Mouse (Mus musculus) liver, adult 2 months (tissue): Measurements from ENCODE around the gene Hddc3.

Experiments
- CTCF ChIP-seq: fragments of 200-500 bp; IDR thresholded peaks from 2 replicates; pipeline ENCODE4 v1.5.1; 2011; ENCODE audit warnings: low read depth, low read length, control low read depth
- POLR2A ChIP-seq: fragments of 200-500 bp; IDR thresholded peaks from 2 replicates; pipeline ENCODE4 v1.6.1; 2011; ENCODE audit warnings: low read length, control low read depth; ENCODE audit not compliant: insufficient read depth; ENCODE audit errors: extremely low read depth

DNA sequence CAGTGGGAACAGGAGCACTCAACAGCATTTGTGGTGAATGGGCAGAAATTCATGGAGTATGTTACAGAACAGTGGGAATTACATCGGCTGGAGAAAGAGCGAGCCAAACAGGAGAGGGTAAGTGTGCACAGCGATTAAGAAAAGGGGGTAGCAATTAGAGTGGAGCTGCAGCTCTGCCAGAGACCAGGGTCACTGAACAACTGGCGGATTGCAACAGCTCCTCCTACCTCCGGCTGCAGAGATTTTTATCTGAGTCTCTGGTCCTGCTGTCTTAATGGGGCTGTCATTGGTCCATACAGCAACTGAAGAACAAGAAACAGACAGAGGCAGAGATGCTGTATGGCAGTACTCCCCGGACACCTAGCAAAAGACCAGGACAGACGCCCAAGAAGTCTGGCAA, 32.1 kb upstream of the Hddc3 start:
- TF ChIP-seq CTCF (no peak), POLR2A (no peak)
